Mouse (Mus musculus): Measurements from ENCODE around the gene Dach1.

Dach1 gene

DNA sequence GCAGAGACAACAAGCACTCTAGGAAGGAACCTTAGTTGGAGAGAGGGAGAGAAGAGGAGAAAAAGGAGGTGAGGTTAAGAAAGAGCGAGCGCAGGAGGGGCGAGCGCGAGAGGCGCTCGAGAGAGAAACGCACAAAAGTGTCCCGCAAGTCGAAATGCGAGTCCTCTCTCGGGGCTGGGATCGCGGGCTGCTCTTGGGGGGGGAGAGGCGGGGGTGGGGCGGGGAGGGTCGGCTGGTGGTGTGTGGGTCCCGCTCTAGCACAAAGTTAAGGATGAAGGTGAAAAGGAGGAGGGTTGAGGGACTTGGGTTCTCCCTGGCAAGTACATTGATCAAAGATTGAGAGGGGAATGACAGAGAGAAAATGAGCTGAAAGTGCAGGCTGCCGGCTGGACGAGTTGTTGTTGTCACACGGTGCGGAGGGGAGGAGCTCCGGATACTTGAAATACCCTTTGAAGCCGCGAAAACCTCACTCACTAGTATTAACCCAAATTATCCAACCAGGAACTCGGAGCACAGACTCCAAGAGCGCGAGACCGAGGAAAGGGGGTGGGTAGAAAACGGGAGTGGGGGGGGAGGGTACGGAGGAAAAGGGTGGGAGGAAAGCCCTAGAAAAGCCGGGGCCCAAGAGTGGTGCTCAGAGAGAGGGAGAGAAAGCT, at the start of gene Dach1:
Dach1 (minus strand) TSS at position 345 of the 656 bp plus-strand sequence.
- CTCF ChIA-PET, result no interaction called here

DNA sequence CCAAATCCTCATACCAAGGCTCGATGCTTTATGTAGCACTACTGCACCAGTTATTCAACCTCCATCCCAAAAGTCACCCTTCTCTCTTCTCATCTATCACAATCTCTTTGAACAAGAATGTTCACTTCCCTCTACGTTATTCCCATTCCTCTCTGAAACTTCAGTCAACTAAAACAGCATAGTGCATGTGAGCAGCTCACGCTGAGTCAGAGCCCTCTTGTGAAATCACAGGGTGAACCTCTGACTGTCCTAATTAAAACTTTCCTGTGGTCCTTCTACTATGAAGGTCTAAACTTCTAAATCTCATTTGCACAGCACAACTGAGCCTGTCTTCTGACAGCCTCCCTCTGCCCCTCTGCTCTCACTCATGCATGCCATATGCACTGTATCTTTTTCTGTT, 30.5 kb upstream of the Dach1 start:
- CTCF ChIA-PET, result no interaction called here

DNA sequence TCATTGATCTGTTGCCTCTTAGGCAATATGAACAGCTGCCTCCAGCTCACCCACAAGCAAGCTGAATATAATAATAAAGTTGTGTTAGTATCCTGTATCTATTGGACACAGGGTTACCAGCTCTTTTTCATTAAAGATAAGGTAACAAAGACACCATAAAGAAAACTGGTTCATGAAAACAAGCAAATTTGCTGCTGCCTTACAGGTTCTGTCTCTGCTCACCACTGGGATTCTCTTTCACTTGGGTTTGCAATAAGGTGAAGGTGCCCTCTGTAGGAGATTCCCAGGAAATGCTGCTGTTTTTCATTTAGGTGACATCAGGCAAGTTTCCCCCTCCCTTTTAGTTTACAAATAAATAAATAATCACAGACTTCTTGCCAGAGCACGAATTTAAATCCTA, 12.0 kb upstream of the Dach1 start:
- CTCF ChIA-PET, result no interaction called here

GRCm38 (mm10) chr14:98173831-98174230, 4.3 kb upstream of the Dach1 start:
- CTCF ChIA-PET, result interaction anchor here (0.6 kb wide), 1 partner anchor 1185 kb away, joined by 11 read pairs; no protein-coding TSS in a partner anchor

- CTCF ChIA-PET, result no interaction called here
These were observed 2.9 kb upstream of the Dach1 start for GRCm38 (mm10) chr14:98172394-98172905.

DNA sequence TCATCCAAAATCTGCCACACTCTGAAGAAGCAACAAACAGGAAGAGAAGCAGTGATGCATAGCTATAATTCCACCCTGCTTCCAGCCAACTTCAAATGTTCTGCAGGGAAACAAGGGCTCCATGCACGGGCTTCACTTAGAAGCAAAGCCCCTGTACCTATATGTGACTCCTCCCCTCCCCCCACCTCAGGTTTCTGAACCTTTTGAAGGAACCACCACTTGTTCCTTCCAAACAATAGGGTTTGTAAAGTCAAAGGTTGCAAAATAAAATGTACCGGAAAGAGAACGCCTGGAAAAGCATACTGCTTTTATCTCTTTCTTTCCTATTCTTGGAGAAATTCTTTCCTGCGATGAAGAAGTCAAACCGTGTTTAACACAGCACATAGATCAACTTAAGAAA, 2.3 kb upstream of the Dach1 start:
- CTCF ChIA-PET, result no interaction called here

DNA sequence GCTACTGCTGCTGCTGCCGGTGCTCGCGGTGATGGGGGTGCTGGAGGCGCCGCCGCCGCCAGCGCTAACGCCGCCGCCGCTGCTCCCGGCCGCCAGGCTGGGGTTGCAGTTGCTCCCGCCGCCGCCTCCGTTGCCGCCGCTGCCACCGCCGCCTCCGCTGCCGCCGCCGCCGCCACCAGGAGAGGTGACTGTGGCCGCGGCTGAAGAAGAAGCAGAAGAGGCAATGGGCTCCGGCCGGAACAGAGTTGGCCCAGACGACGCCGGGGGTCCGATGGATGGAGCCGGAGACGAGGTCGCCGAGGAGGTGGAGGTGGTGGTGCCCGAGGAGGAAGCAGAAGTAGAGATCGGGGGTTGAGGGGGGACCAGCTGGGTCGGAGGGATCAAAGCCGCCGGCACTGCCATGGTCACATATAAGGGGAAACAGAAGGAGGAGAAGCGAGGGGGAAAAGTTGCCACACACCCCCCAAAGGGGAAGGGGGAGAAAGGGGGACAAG, 610 bp downstream of the Dach1 start:
- CTCF ChIA-PET, result no interaction called here

GRCm38 (mm10) chr14:98168039-98168907, 1.3 kb downstream of the Dach1 start:
- CTCF ChIA-PET, result no interaction called here

DNA sequence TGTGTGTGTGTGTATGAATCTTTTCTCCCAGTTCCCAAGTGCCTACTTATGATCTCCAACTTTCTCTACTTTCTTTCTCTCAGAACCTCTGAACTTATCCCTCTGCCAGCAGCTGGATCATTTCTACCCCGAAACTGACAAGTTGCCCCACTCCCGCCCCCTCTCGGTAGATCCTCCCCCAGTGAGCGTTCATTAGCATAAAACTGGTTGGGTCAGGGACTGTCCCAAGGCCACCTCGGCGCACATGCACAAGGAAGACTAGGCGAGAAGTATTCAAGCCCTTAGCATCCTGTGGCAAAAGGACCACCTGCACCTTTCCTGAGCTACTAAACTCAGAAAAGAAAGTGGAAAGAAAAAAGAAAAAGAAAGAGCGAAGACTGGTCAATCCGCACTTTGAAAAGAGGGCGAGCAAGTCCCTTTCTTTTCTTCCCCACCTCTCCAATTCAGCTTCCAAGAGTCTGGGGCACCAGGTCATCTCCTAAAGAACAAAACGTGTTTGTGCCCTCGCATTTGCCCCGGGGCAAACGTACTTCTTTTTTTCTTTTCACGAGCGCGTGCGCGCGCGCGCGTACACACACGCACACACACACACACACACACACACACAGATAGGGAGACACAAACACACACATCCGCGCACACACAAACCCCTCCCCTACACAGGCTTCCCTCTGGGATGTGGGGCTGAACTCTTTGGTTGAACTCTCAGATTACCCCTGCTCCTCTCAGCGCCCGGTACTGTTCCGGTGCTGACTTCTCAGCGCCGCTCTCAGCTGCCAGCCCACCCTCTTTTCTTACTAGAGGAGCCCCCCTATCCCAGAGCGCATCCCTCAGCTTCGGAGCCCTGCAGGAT, 2.2 kb downstream of the Dach1 start:
- CTCF ChIA-PET, result no interaction called here

DNA sequence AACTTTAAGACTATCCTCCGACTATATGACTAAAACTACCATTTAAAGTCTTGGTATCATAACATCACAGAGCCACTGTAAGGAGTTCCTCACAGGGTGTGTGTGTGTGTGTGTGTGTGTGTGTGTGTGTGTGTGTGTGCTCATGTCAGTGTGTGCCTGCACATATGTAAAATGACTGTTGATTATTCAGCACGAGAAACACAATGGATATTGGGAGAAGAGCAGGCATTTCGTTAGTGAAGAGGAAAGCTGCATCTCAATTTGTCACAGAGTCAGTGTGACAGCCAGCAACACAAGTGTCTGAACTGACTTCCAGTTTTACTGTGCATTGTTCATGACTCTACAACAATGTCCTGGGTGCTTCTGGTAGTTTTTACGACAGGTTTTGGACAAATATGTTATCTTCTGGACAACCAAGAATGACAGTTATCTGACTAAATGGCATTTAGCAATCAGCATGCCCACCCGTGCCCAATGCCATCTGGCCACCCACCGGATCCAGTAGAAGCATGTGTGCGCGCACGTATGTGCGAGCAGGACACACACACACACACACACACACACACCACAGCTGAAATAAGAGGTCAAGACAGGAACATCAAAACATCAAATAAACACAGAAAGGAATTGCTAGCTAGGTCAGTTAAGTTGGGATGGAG, 3.1 kb downstream of the Dach1 start:
- CTCF ChIA-PET, result no interaction called here

DNA sequence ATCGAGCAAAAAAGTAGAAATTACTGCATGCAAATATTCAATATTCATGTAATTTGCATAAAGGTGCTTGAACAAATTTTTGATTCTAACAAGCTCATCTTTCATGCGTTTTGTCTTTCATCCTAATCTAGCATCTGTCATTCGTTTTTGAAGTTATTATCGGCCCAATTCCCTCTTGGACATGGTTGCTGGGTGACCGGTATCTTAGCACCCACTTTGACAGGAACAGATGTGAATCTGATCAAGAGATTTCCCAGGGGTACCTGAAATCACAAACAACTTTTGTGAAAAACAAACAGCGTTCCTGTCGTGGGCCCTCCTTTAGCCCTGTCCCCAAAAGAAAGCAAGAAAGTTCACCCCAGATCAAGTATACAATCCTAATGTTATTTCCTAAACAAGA, 12.8 kb downstream of the Dach1 start:
- CTCF ChIA-PET, result no interaction called here

GRCm38 (mm10) chr14:98155725-98156392, 13.7 kb downstream of the Dach1 start:
- CTCF ChIA-PET, result no interaction called here

- CTCF ChIA-PET, result no interaction called here
These were observed 14.6 kb downstream of the Dach1 start for GRCm38 (mm10) chr14:98154832-98155422.

- CTCF ChIA-PET, result interaction anchor here (0.6 kb wide), 1 partner anchor 50 kb away, joined by 3 read pairs; no protein-coding TSS in a partner anchor
These were observed 27.8 kb downstream of the Dach1 start for GRCm38 (mm10) chr14:98141758-98142157.

DNA sequence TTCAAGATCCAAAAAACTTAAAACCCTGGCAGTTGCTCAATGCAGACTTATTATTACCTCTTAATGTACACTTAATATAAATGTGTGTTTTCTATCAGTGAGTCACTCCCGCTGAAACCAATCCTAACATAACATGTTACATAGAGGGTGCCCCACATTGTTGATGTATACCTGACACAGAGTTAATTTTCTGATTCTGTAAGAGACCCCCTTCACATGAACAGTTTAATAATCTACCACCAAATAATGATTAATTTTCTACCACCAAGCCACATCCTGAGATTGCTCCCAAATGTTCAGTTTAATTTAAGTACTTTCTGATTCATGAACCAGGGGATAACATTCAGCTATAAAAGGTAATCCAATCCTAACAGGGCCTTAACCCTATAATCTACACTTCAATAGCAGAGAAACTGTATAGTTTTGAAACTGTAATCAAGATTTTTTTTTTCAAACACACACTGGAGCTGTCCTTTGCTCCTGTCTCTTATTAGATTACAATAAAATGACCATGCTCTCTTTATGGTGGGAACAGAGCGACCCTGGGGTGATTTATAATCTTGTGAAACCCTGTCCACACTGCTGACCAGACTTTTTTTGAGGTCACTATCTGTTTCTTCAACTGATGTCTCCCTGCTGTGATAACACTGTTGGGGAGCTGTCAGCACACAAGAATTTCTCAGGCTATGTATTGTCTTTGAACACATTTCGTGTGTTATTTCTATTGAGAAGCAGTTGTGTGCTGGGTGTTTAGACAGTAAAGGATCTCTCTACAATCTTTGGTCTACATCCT, 30.5 kb downstream of the Dach1 start:
- CTCF ChIA-PET, result no interaction called here

- CTCF ChIA-PET, result no interaction called here
These were observed 35.0 kb downstream of the Dach1 start for GRCm38 (mm10) chr14:98134546-98134945.

GRCm38 (mm10) chr14:98123032-98123431, 46.5 kb downstream of the Dach1 start:
- CTCF ChIA-PET, result no interaction called here

- CTCF ChIA-PET, result no interaction called here
These were observed 52.9 kb downstream of the Dach1 start for GRCm38 (mm10) chr14:98116627-98117026.

- CTCF ChIA-PET, result interaction anchor here (0.5 kb wide), 1 partner anchor 890 kb away, joined by 19 read pairs; no protein-coding TSS in a partner anchor
These were observed 56.5 kb downstream of the Dach1 start for GRCm38 (mm10) chr14:98113106-98113505.

- CTCF ChIA-PET, result no interaction called here
These were observed 59.6 kb downstream of the Dach1 start for GRCm38 (mm10) chr14:98109929-98110328.

Data from spleen, embryonic (tissue).